Mouse (Mus musculus) Patski (cell line): ENCODE results near the gene Ift140. TPM values are rescaled to one million over a fixed set of nuclear protein-coding genes. Genes with fewer than 3 reads are reported as not detected.

Experiments used
- ATAC-seq: fragments of 100-300 bp; one replicate; pipeline ENCODE4 v1.8.0; 2021
- CTCF ChIA-PET: fragments of 350-600 bp; sonication (Branson Sonifier 250); formaldehyde crosslinking; loops from one replicate; lab custom pipeline; 2022; ENCODE audit warnings: inconsistent platforms; lab: Charles Lee
- POLR2A ChIA-PET: fragments of 350-600 bp; sonication (Branson Sonifier 250); formaldehyde crosslinking; loops from one replicate; lab custom pipeline; 2022; ENCODE audit warnings: antibody characterized with exemption, inconsistent platforms; lab: Charles Lee
- DNase-seq: peaks from one replicate; pipeline ENCODE4 v3.0.0-alpha.2; 2011; ENCODE audit warnings: low read depth, low spot score
- H3K27me3 ChIP-seq: fragments of 371-371 bp; one replicate; pipeline ENCODE4 v1.5.1; 2021
- CTCF ChIP-seq: fragments of 100-300 bp; IDR thresholded peaks from one replicate; pipeline ENCODE4 v1.5.1; 2021
- in situ Hi-C: fragments of 300-500 bp; cut with MboI; formaldehyde crosslinking; loops from 3 replicates; pipeline ENCODE4 v1.11.1; 2018; ENCODE audit warnings: low pct_unique_long_range_greater_than_20kb, mixed read lengths
- polyA plus RNA-seq: library from polyadenylated mRNA; unstranded; gene quantifications from one replicate; pipeline ENCODE4 v1.2.3, GENCODE M21; 2021

The Ift140 gene
- polyA plus RNA-seq, 1 experiment from 2014 or later, result 24.5 TPM

GRCm38 (mm10) chr17:25138803-25139202, 122.9 kb downstream of the Ift140 start:
- CTCF ChIA-PET, result interaction anchor here (1.8 kb wide), 1 partner anchor 22 kb away, joined by 5 read pairs; no protein-coding TSS in a partner anchor
- POLR2A ChIA-PET, result no interaction called here
- H3K27me3 ChIP-seq, result no peaks in the 10 kb centered on the region
- no peak for TF ChIP-seq CTCF
- DNase-seq (no peak), ATAC-seq (no peak)
- in situ Hi-C loops, result no loop called here

DNA sequence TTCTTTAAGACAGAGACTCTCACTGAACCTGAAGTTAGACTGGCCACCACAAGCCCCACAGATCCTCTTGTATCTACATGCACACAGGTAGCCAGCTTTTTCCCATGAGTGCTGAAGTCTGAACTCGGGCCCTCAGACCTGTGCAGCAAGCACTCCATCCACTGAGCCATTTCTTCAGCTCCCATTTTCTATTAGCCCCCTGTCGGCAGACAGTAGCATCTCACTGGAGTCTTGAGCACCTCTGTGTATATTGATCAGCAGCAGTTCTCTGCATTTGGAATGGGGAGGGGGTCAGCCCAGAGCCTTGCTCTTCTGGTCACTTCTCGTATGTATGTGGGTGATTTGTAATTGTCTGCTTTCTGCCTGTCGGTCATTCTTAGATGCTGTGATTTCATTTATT, 124.1 kb downstream of the Ift140 start:
- DNase-seq (no peak), ATAC-seq (no peak)
- ChIA-PET CTCF (interaction anchor here (1.3 to 1.8 kb wide), 3 partner anchors 10 to 28 kb away, joined by 3 to 5 read pairs (median 3); no protein-coding TSS in a partner anchor), POLR2A (no interaction called here)
- in situ Hi-C loops, result no loop called here
- H3K27me3 ChIP-seq, result no peaks in the 10 kb centered on the region
- TF ChIP-seq CTCF, result no peak

Other genes with a start within 250 kb of the Ift140 start
- gene Meiob, start 211.8 kb upstream of the Ift140 start, polyA plus RNA-seq, result 0.09 TPM
- 116 TPM for gene Hagh, start 175.9 kb upstream of the Ift140 start, polyA plus RNA-seq
- 41.2 TPM for gene Fahd1, start 165.7 kb upstream of the Ift140 start, polyA plus RNA-seq
- 0.12 TPM for gene Igfals, start 150.1 kb upstream of the Ift140 start, polyA plus RNA-seq
- 49.8 TPM for gene Nubp2, start 129.7 kb upstream of the Ift140 start, polyA plus RNA-seq
- gene Spsb3, start 129.4 kb upstream of the Ift140 start, polyA plus RNA-seq, result 32.4 TPM
- gene Eme2, start 121.0 kb upstream of the Ift140 start, polyA plus RNA-seq, result 21.4 TPM
- 115 TPM for gene Mrps34, start 121.0 kb upstream of the Ift140 start, polyA plus RNA-seq
- gene Nme3, start 119.6 kb upstream of the Ift140 start, polyA plus RNA-seq, result 39.8 TPM
- 66.3 TPM for gene Mapk8ip3, start 79.1 kb upstream of the Ift140 start, polyA plus RNA-seq
- 50.2 TPM for gene Jpt2, start 55.4 kb upstream of the Ift140 start, polyA plus RNA-seq
- 14.6 TPM for gene Cramp1l, start 297 bp upstream of the Ift140 start, polyA plus RNA-seq
- 0.14 TPM for gene Tmem204, start 67.5 kb downstream of the Ift140 start, polyA plus RNA-seq
- 26.7 TPM for gene Telo2, start 99.9 kb downstream of the Ift140 start, polyA plus RNA-seq
- gene Ptx4, start 104.7 kb downstream of the Ift140 start, polyA plus RNA-seq, result 0.05 TPM
- gene Clcn7, start 117.3 kb downstream of the Ift140 start, polyA plus RNA-seq, result 47.5 TPM
- gene Ccdc154, start 146.4 kb downstream of the Ift140 start, polyA plus RNA-seq, result 0.32 TPM
- gene Gm38655, start 159.4 kb downstream of the Ift140 start, polyA plus RNA-seq, result not detected
- gene BC003965, start 168.5 kb downstream of the Ift140 start, polyA plus RNA-seq, result 14.8 TPM
- 9.8 TPM for gene Unkl, start 172.3 kb downstream of the Ift140 start, polyA plus RNA-seq
- 43.1 TPM for gene Gnptg, start 224.0 kb downstream of the Ift140 start, polyA plus RNA-seq
- 40.6 TPM for gene Tsr3, start 224.1 kb downstream of the Ift140 start, polyA plus RNA-seq
- gene Baiap3, start 240.3 kb downstream of the Ift140 start, polyA plus RNA-seq, result 0.12 TPM